Mouse (Mus musculus): Measurements from ENCODE around the gene Zfp791. TPM values are rescaled to one million over a fixed set of nuclear protein-coding genes. Genes with fewer than 3 reads are reported as not detected.
A peak's percentile ranks its signal among the peaks of the same experiment; 100 is the strongest.
"Not testable (repeated sequence)": the region's sequence is repeated elsewhere in the genome, so short reads cannot be mapped to it uniquely, and the experiment has no call there.

Zfp791 gene
- polyA plus RNA-seq (2012; ENCODE audit: insufficient read depth, insufficient read length, low replicate concordance, missing spikeins) = not detected in 2 replicates

GRCm38 (mm10) chr8:85122995-85123394 lies at the start of gene Zfp791:
Gene Zfp791 (minus strand): TSS chr8:85123095.
- H3K4me3 ChIP-seq (ENCODE audit: insufficient read depth, low read depth, low read length) = no peak within 1 kb of the TSS
- TF ChIP-seq CTCF (IDR thresholded peaks at IDR 0.05; ENCODE audit: insufficient read depth, low read depth, low read length) (no peak), POLR2A (IDR thresholded peaks at IDR 0.05; ENCODE audit: insufficient read depth, low read depth, low read length) (no peak)
- no peaks in the 10 kb centered on the region; the same call in 1 of the 2 replicates for H3K4me1 ChIP-seq (ENCODE audit: control insufficient read depth, insufficient read depth, low read length)
- H3K27ac ChIP-seq (ENCODE audit: insufficient read depth, low read depth, low read length) = no peak within 1 kb of the TSS
- WGBS = 76% methylated on average over 3 of the region's 3 CpGs

DNA sequence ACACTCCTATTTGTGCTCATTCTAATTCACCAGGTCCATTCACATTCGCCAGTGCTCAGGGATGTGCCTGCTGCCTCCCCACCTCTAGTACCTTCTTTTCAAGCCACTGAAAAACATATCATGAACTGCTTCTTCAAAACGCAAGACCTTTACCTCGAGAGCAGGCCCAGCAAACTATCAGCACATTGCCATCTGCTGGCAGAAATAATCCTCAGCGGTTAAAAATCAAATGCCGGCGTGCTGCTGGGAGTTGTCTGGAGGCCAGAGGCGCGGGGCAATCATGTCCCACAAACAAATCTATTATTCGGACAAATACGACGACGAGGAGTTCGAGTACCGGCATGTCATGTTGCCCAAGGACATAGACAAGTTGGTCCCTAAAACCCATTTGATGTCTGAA lies 48.4 kb upstream of the Zfp791 start:
- H3K27ac ChIP-seq (ENCODE audit: insufficient read depth, low read depth, low read length) = no peak overlapping the region
- TF ChIP-seq CTCF (IDR thresholded peaks at IDR 0.05; ENCODE audit: insufficient read depth, low read depth, low read length) = no peak
- no peak for TF ChIP-seq POLR2A (IDR thresholded peaks at IDR 0.05; ENCODE audit: insufficient read depth, low read depth, low read length)
- H3K4me3 ChIP-seq (ENCODE audit: insufficient read depth, low read depth, low read length) = no peak overlapping the region
- no peaks in the 10 kb centered on the region for H3K4me1 ChIP-seq (ENCODE audit: control insufficient read depth, insufficient read depth, low read length)
- 25% methylated on average over 14 of the region's 14 CpGs for WGBS

- WGBS = 84% methylated on average over 3 of the region's 3 CpGs
These were observed 28.7 kb upstream of the Zfp791 start, which contains the start of gene Cks1brt for GRCm38 (mm10) chr8:85151624-85152023. Gene Cks1brt (plus strand): TSS chr8:85151924.

GRCm38 (mm10) chr8:85142516-85142915 lies 19.6 kb upstream of the Zfp791 start:
- 91% methylated on average over 4 of the region's 4 CpGs for WGBS
- Histone ChIP-seq H3K27ac (ENCODE audit: insufficient read depth, low read depth, low read length) (no peak overlapping the region), H3K4me1 (ENCODE audit: control insufficient read depth, insufficient read depth, low read length) (no peaks in the 10 kb centered on the region), H3K4me3 (ENCODE audit: insufficient read depth, low read depth, low read length) (no peak overlapping the region)
- TF ChIP-seq POLR2A (IDR thresholded peaks at IDR 0.05; ENCODE audit: insufficient read depth, low read depth, low read length) (no peak), CTCF (IDR thresholded peaks at IDR 0.05; ENCODE audit: insufficient read depth, low read depth, low read length) (no peak)

More at GRCm38 (mm10) chr8:85151624-85152023, 28.7 kb upstream of the Zfp791 start, which contains the start of gene Cks1brt:
- H3K27ac ChIP-seq (ENCODE audit: insufficient read depth, low read depth, low read length) = no peak within 1 kb of the TSS
- H3K4me1 ChIP-seq (ENCODE audit: control insufficient read depth, insufficient read depth, low read length) = no peaks in the 10 kb centered on the region
- no peak within 1 kb of the TSS for H3K4me3 ChIP-seq (ENCODE audit: insufficient read depth, low read depth, low read length)
- TF ChIP-seq CTCF (IDR thresholded peaks at IDR 0.05; ENCODE audit: insufficient read depth, low read depth, low read length) (no peak), POLR2A (IDR thresholded peaks at IDR 0.05; ENCODE audit: insufficient read depth, low read depth, low read length) (no peak)

DNA sequence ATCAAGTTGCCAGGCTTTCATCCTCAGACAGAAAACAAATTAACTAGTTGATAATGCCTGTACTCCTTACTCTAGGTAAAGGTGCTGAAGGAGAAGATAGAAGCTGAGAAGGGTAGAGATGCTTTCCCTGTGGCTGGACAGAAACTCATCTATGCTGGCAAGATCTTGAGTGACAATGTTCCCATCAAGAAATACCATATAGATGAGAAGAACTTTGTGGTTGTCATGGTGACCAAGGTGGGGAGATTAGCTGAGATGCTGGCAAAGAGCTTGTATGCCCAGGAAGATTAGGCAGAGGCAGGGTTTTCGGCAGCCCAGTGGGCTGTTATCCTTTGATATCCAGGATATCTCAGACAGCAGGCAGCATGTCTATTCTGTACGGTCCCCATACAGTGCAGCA lies 12.8 kb upstream of the Zfp791 start:
- not testable (repeated sequence) for H3K4me1 ChIP-seq (ENCODE audit: control insufficient read depth, insufficient read depth, low read length); H3K4me3 ChIP-seq (ENCODE audit: insufficient read depth, low read depth, low read length); H3K27ac ChIP-seq (ENCODE audit: insufficient read depth, low read depth, low read length)
- WGBS = 80% methylated on average over 2 of the region's 2 CpGs

GRCm38 (mm10) chr8:85132335-85132734 lies 9.4 kb upstream of the Zfp791 start:
- Histone ChIP-seq H3K4me3 (ENCODE audit: insufficient read depth, low read depth, low read length) (no peak overlapping the region), H3K4me1 (ENCODE audit: control insufficient read depth, insufficient read depth, low read length) (no peaks in the 10 kb centered on the region), H3K27ac (ENCODE audit: insufficient read depth, low read depth, low read length) (no peak overlapping the region)
- 100% methylated on average over 1 of the region's 1 CpGs for WGBS
- TF ChIP-seq POLR2A (IDR thresholded peaks at IDR 0.05; ENCODE audit: insufficient read depth, low read depth, low read length) (no peak), CTCF (IDR thresholded peaks at IDR 0.05; ENCODE audit: insufficient read depth, low read depth, low read length) (no peak)

DNA sequence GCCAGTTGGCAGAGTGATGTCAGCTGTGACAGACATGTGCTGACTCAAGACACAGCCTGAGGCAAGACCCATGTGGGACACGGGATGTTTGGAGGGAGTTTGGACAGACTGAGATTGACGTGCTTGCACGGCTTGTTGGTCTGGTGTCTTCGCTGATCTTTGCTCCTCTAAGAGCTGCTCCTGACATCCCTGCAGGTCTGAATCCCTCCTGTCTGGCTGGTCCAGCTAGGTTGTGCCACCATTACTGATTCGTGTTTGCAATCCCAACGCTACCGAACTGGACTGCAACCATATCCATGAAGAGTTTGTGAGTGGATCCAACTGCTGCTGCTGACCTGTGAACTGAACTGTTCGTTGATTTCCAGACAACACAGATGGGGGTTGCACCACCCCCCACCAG lies 796 bp upstream of the Zfp791 start:
- Histone ChIP-seq H3K4me3 (ENCODE audit: insufficient read depth, low read depth, low read length) (no peak overlapping the region), H3K27ac (ENCODE audit: insufficient read depth, low read depth, low read length) (no peak overlapping the region), H3K4me1 (ENCODE audit: control insufficient read depth, insufficient read depth, low read length) (no peaks in the 10 kb centered on the region)
- TF ChIP-seq CTCF (IDR thresholded peaks at IDR 0.05; ENCODE audit: insufficient read depth, low read depth, low read length) = no peak
- TF ChIP-seq POLR2A (IDR thresholded peaks at IDR 0.05; ENCODE audit: insufficient read depth, low read depth, low read length) = no peak
- WGBS = 96% methylated on average over 8 of the region's 8 CpGs

DNA sequence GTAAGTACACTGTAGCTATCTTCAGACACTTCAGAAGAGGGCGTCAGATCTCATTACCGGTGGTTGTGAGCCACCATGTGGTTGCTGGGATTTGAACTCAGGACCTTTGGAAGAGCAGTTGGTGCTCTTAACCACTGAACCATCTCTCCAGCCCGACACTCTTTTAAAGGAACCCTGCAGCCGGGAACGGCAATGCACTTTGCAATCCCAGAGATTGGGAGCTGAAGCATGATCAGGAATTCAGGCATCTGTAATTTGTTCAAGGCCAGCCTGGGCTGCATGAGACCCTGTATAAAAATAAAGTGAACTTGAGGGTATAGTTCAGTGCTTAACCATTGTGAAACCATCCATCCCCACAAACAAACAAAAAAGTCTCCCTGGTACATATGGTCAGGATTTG lies 2.6 kb downstream of the Zfp791 start:
- H3K27ac ChIP-seq (ENCODE audit: insufficient read depth, low read depth, low read length); H3K4me3 ChIP-seq (ENCODE audit: insufficient read depth, low read depth, low read length); H3K4me1 ChIP-seq (ENCODE audit: control insufficient read depth, insufficient read depth, low read length): not testable (repeated sequence)
- 74% methylated on average over 5 of the region's 5 CpGs for WGBS

- H3K4me3 ChIP-seq (ENCODE audit: insufficient read depth, low read depth, low read length) = peak overlapping the region; percentile 59
- no peak for TF ChIP-seq POLR2A (IDR thresholded peaks at IDR 0.05; ENCODE audit: insufficient read depth, low read depth, low read length)
- no peak for TF ChIP-seq CTCF (IDR thresholded peaks at IDR 0.05; ENCODE audit: insufficient read depth, low read depth, low read length)
- WGBS = 6% methylated on average over 37 of the region's 37 CpGs
- H3K4me1 ChIP-seq (ENCODE audit: control insufficient read depth, insufficient read depth, low read length) = no peaks in the 10 kb centered on the region; the same call in 1 of the 2 replicates
- H3K27ac ChIP-seq (ENCODE audit: insufficient read depth, low read depth, low read length) = no peak overlapping the region
These were observed 3.6 kb downstream of the Zfp791 start for GRCm38 (mm10) chr8:85119052-85119981.
